Mouse (Mus musculus): ENCODE data around the gene Alad. TPM values are rescaled to one million over a fixed set of nuclear protein-coding genes. Genes with fewer than 3 reads are reported as not detected.

Gene Alad
- polyA plus RNA-seq, 1 experiment from 2014 or later, result 67.3 TPM

DNA sequence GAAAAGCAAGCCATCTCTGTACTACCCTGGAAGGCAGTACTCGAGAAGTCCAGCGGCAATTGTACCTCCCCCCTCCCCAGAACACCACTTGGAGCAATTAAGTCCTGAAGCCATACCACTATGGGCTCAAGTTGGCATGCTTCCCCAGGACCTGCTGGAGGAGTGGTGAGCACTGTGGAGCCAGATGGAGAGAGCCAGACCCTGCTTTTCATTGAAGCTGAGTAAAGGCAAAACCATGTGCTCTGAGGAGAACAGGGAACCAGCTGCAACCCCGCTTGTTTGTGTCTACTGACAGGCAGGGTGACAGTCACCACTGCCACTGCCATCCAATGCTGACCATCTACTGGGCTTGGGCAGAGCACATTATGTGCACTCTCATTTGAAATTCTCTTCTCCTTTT lies 22.1 kb upstream of the Alad start:
- Histone ChIP-seq H3K4me2 (replicated peaks) (no peak overlapping the region), H3K4me1 (no peaks in the 10 kb centered on the region), H3K27me3 (no peaks in the 10 kb centered on the region), H3K9ac (replicated peaks) (no peak overlapping the region), H3K27ac (replicated peaks) (no peak overlapping the region), H3K4me3 (no peak overlapping the region), H3K36me3 (no peaks in the 10 kb centered on the region), H3K9me3 (no peaks in the 10 kb centered on the region)
- ATAC-seq (ENCODE audit: low FRiP score, low read depth), result no peak
- 84% methylated on average over 3 of the region's 3 CpGs for WGBS

DNA sequence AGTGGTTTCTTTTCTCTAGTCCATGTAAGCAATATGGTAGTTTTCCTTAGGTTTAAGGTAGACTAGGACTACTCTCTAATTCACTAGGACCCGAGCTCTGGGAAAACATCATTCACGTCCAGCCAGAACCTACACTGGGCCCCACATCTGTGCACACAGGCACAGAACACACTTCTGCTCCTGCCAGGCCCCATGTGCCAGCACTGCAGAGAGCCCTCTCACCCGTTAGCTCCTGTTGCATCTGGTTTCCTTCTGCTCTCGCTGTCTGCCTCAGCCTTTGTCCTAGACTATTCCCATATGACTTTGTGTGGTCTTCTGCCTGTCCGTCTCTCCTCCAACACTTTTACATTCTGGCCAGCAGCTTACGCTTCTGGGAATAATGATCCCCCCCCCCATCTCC lies 14.0 kb upstream of the Alad start:
- 84% methylated on average over 6 of the region's 6 CpGs for WGBS
- Histone ChIP-seq H3K27ac (replicated peaks) (no peak overlapping the region), H3K9ac (replicated peaks) (no peak overlapping the region), H3K4me3 (no peak overlapping the region), H3K4me2 (replicated peaks) (no peak overlapping the region), H3K27me3 (no peaks in the 10 kb centered on the region), H3K36me3 (no peaks in the 10 kb centered on the region), H3K9me3 (no peaks in the 10 kb centered on the region), H3K4me1 (no peaks in the 10 kb centered on the region)
- no peak for ATAC-seq (ENCODE audit: low FRiP score, low read depth)

DNA sequence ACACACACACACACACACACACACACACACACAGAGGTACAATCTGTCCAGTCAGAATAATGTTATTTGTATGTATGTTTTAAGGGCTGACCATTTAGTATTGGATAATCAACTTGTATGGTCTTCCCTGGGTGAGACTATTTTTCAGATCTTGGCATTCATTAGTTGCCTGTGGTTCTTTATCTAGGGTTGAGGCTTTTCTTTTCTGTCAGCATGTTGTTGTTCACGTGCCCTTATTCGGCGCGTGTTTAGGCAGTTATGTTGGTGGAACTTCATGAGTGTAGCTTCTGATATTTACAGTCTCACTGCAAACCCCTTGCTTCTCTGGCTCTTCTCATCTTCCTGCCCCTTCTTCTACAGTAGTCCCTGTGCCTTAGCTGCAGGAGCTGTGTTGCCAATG lies 7.9 kb upstream of the Alad start:
- no peaks in the 10 kb centered on the region for H3K27me3 ChIP-seq
- no peaks in the 10 kb centered on the region for H3K9me3 ChIP-seq
- H3K27ac ChIP-seq (replicated peaks), result no peak overlapping the region
- WGBS, result 87% methylated on average over 4 of the region's 4 CpGs
- no peak overlapping the region for H3K9ac ChIP-seq (replicated peaks)
- no peak overlapping the region for H3K4me3 ChIP-seq
- H3K4me2 ChIP-seq (replicated peaks), result no peak overlapping the region
- no peak for ATAC-seq (ENCODE audit: low FRiP score, low read depth)
- peaks cover 9% of the 10 kb centered on the region for H3K4me1 ChIP-seq
- peaks cover 10% of the 10 kb centered on the region; the same call in 1 of the 2 replicates for H3K36me3 ChIP-seq

DNA sequence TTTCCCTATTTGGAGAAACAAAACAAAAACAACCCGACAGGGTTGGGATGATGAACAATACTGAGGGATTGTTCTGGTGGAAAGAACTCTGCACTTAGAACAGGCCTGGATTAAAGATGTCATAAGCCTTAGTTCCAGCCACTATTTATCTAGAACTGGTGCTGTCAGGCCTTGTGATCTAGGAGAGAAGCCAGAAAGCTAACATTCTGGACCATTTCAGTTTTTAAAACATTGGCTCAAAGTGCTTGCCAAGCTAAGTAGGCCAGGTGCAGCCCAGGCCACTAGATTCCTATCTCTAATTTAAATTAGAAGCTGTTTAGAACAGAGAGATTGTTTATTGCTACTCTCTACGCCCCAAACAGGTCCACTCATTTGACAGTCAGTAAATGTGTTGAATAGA lies 6.5 kb upstream of the Alad start:
- no peak overlapping the region for H3K4me3 ChIP-seq
- no peak overlapping the region for H3K9ac ChIP-seq (replicated peaks)
- no peaks in the 10 kb centered on the region for H3K27me3 ChIP-seq
- WGBS, result 62% methylated on average over 2 of the region's 2 CpGs
- peaks cover 15% of the 10 kb centered on the region; the same call in 1 of the 2 replicates for H3K36me3 ChIP-seq
- ATAC-seq (ENCODE audit: low FRiP score, low read depth), result no peak
- no peak overlapping the region for H3K27ac ChIP-seq (replicated peaks)
- no peaks in the 10 kb centered on the region for H3K9me3 ChIP-seq
- H3K4me2 ChIP-seq (replicated peaks), result no peak overlapping the region
- peaks cover 9% of the 10 kb centered on the region for H3K4me1 ChIP-seq

DNA sequence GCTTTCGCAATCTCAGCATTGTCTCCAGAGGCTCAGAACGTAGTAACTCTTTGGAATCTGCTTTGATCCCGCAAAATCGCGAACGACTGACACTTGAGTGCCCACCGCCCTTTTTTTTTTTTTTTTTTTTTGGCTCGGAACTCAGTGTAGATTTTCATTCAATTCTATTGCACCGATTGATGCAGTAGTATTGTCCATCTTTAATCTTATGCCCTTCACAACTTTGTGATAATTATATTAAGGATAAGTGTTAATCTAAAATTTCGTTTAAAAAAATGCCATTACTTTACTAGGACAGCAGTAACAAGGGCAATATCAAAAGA lies 5.7 kb upstream of the Alad start:
- peak overlapping the region; percentile 83; the same call in 1 of the 2 replicates for H3K9ac ChIP-seq (replicated peaks)
- peak overlapping the region; percentile 93 for H3K4me2 ChIP-seq (replicated peaks)
- WGBS, result 2% methylated on average over 9 of the region's 10 CpGs
- H3K36me3 ChIP-seq, result peaks cover 15% of the 10 kb centered on the region; the same call in 1 of the 2 replicates
- peak overlapping the region; percentile 72 for H3K4me3 ChIP-seq
- peaks cover 11% of the 10 kb centered on the region for H3K4me1 ChIP-seq
- ATAC-seq (ENCODE audit: low FRiP score, low read depth), result no peak
- no peaks in the 10 kb centered on the region for H3K9me3 ChIP-seq
- H3K27ac ChIP-seq (replicated peaks), result no peak overlapping the region
- H3K27me3 ChIP-seq, result no peaks in the 10 kb centered on the region

DNA sequence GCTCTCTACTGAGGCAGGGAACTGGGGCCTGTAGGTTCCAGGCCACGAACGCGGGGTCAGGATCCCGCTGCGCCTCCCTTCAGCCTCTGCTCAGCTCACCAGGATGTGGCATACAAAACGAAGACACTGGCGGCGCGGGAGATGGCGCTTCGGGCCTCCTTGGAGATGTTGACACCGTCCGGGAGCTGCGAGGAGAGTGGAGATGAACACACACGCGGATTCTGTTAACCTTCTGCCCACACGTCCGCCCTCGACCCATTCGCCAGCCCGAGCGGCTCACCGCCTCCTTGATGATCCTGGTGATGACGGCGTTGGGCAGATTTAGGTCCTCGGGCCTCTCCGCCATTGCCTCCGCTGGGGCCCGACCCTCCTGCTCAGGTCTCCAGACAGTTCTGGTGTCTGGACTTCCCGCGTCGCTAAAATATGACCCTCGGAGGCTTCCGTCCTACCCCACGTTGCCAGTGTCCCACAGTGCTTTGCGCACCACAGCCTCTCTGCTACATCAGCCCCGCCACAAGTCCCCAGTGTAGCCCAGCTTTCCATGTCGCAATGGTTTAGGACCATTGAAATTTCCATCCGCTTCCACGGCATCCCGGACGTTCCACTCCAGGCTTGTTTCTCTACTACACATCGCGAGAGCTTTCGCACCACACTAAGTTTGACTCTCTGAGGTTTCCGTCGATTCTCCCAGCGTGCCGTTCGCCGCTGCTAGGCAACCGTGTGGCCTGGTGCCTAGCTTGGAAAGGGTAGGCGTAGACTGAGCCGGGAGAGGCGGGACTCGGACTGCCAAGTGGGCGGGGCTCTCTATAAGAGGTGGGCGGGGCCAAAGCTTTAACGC lies 5.2 kb upstream of the Alad start, which contains the start of the genes Pole3 and 4933430I17Rik:
Gene Pole3 (minus strand): TSS at position 418 of the 838 bp plus-strand sequence.
Gene 4933430I17Rik (plus strand): TSS at position 719 of the 838 bp plus-strand sequence.
- WGBS, result under 1% methylated on average over 59 of the region's 59 CpGs
- ATAC-seq (ENCODE audit: low FRiP score, low read depth), result peak; percentile 99
- Histone ChIP-seq H3K4me3 (peak within 1 kb of the TSS; percentile 72), H3K27ac (replicated peaks) (peak within 1 kb of the TSS; percentile 93), H3K36me3 (peaks cover 15% of the 10 kb centered on the region; the same call in 1 of the 2 replicates), H3K4me2 (replicated peaks) (peak within 1 kb of the TSS; percentile 93), H3K27me3 (no peaks in the 10 kb centered on the region), H3K9ac (replicated peaks) (peak within 1 kb of the TSS; percentile 83), H3K9me3 (no peaks in the 10 kb centered on the region), H3K4me1 (peaks cover 12% of the 10 kb centered on the region)

DNA sequence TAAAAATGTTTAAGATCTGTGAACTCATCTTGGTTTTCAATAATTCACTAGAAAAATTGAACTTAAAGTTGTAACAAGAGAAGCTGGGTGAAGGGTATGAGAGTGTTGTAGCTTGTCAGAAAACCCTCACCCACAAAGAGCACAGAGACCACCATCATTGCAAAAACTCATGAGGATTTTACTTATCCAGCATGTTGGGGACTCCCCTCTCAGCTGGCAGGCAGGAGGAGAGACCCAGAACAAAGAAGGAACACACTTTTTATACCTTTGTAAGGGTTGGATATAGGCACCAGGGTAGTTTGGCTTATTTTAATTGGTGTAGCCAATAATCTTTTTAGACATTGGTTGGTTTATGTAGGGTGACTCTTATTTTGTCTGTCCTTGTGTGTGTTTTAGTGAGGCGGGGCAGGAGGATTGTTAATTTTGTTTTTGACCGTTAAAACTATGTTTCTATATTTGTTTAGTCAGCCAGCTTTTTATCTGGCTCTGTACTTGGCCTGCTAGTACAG lies 1.2 kb upstream of the Alad start:
- H3K9me3 ChIP-seq, result no peaks in the 10 kb centered on the region
- no peak overlapping the region for H3K27ac ChIP-seq (replicated peaks)
- H3K9ac ChIP-seq (replicated peaks), result no peak overlapping the region
- 92% methylated on average over 2 of the region's 2 CpGs for WGBS
- no peaks in the 10 kb centered on the region for H3K27me3 ChIP-seq
- H3K4me3 ChIP-seq, result no peak overlapping the region
- no peak overlapping the region for H3K4me2 ChIP-seq (replicated peaks)
- peaks cover 15% of the 10 kb centered on the region; the same call in 1 of the 2 replicates for H3K36me3 ChIP-seq
- peaks cover 26% of the 10 kb centered on the region for H3K4me1 ChIP-seq
- no peak for ATAC-seq (ENCODE audit: low FRiP score, low read depth)

DNA sequence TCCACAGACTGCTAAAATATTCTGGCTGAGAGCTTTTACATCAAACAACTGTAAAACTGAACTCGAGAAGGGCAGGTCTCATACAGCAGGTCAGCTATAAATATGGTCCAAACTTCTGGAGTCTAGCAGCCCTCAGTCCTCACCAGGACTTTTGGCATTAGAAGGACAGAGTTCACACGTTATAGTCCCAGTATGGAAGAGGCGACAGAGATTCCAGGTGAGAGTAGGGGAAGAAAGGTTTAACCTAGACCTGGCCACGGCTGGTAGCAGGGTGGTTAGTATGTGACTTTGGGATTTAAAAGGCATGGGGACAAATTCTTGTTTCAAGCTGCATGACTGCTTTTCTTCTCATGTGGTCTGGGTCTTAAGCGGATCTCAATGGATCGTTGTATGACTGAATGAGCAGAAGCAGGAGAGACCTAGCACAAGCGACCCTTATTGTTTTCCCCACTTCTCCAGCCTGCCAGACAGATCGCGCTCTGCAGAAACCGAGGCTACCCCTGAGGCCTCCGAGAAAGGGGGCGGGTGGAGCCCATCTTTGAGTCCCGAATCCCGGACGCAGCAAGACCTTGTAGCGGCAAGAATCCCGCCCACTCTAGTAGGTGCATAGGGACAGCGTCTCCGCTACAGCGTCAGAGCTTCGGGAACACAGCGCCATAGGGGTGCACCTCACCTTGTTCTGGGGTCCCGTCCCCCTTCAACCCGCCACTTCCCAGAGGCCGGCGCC lies 433 bp downstream of the Alad start:
- no peaks in the 10 kb centered on the region for H3K9me3 ChIP-seq
- H3K27ac ChIP-seq (replicated peaks), result peak overlapping the region; percentile 80
- no peaks in the 10 kb centered on the region for H3K27me3 ChIP-seq
- peak overlapping the region; percentile 78 for H3K4me2 ChIP-seq (replicated peaks)
- peak overlapping the region; percentile 77 for H3K9ac ChIP-seq (replicated peaks)
- peaks cover 15% of the 10 kb centered on the region; the same call in 1 of the 2 replicates for H3K36me3 ChIP-seq
- peak overlapping the region; percentile 71 for H3K4me3 ChIP-seq
- WGBS, result 1% methylated on average over 26 of the region's 26 CpGs
- ATAC-seq (ENCODE audit: low FRiP score, low read depth), result no peak; the same call in none of the 2 replicates
- peaks cover 26% of the 10 kb centered on the region for H3K4me1 ChIP-seq

DNA sequence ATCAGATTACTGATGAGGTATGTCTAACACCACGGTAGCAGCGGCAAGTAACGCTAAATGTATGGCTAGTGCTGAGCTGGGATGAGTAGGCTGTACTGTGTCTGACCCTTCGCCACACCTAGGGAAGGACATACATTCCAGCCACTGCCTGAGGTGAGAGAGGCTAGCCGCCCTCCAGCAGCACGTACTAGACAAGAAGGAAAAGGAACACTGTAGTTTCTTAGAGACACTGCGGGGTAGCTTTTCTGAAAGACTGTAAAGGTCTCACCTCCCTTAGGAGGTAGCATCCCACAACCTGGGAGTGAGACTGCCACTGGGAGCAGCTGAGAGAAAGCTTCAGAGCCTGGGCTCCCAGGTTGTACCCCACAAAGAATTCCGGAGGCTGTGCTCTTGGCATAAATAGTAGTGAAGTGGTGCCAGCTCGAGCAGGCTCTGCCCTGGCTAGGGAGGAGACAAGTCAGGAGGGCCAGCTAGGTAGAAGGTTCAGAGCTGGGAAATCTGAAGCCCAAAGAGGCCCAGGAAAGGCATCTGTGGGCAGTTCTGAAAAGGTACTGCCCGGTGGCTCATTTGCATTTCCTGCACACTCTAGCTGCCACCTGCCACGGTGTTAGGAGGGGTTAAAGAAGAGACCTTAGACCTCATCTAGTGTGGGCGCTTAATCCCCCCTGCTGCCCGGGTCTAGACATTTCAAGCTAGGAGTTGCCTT lies 1.1 kb downstream of the Alad start:
- Histone ChIP-seq H3K36me3 (peaks cover 15% of the 10 kb centered on the region), H3K4me3 (peak overlapping the region; percentile 71), H3K27me3 (no peaks in the 10 kb centered on the region), H3K4me2 (replicated peaks) (peak overlapping the region; percentile 78), H3K4me1 (peaks cover 19% of the 10 kb centered on the region), H3K9ac (replicated peaks) (peak overlapping the region; percentile 77), H3K27ac (replicated peaks) (no peak overlapping the region; the same call in 1 of the 2 replicates), H3K9me3 (no peaks in the 10 kb centered on the region)
- 0 out of 2 replicates have a peak, but pooled peaks have one; percentile 12 for ATAC-seq (ENCODE audit: low FRiP score, low read depth)
- WGBS, result 58% methylated on average over 13 of the region's 13 CpGs

DNA sequence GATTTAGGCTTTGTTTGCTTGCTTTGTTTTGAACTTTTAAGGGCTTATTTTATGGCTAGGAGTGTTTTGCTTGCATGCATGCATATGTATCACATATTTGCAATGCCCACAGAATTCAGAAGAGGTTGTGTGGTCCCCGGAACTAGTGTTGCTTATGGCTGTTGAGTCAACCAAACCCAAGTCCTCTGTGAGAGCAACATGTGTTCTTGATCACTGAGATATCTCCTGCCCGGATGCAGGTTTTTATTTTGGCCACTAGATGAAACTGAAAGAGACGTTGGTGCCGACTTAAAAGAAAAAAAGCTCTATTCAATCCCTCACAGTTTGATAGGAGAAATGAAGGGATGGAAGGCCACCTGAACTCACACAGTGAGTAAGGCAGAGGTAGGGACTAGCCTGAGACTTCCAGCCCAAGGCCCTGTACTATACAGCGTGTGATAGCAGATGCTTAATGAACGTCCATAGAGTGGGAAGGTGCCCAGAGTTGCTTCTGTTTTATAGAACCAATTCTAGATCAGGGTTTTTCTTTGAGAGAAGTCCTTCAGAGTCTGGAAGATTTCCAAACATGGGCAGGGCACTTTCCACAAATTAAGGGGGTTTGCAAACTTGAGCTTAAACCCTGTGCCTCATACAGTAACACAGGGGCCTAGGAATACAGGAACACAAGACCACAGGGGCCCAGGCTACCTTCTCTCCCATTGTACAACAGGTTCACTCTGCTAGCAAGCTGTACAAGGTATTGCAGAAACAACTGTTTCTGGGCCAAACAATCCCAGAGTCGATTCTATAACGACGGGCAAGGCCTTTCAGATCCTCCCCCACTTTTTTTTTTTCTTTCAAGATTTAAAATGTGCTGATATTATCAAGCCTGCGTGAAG lies 1.9 kb downstream of the Alad start:
- no peak overlapping the region for H3K27ac ChIP-seq (replicated peaks)
- H3K36me3 ChIP-seq, result peaks cover 18% of the 10 kb centered on the region
- peak overlapping the region; percentile 77; the same call in 1 of the 2 replicates for H3K9ac ChIP-seq (replicated peaks)
- no peak overlapping the region; the same call in 1 of the 2 replicates for H3K4me2 ChIP-seq (replicated peaks)
- H3K27me3 ChIP-seq, result no peaks in the 10 kb centered on the region
- no peak overlapping the region for H3K4me3 ChIP-seq
- peaks cover 19% of the 10 kb centered on the region for H3K4me1 ChIP-seq
- ATAC-seq (ENCODE audit: low FRiP score, low read depth), result no peak
- H3K9me3 ChIP-seq, result no peaks in the 10 kb centered on the region
- WGBS, result 85% methylated on average over 10 of the region's 10 CpGs

DNA sequence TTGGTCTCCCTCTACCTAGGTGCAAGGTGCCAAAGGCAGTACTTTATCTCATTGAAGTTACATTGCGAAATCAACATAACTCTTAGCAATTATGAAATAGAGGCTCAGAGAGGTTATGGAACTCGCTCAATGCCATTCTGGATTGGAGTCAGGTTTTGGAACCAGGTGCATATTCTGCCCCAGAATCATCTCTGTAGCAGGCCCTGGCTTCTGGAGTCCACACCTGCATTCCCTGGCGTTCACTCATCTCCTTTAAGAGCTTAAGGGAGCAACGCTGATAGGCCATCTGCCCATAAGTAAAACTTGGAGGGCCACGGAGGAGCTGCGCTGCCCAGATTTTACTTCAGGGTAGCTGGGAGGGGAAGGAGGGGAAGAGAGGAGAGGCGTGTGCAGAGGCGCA lies 2.7 kb downstream of the Alad start:
- 93% methylated on average over 8 of the region's 8 CpGs for WGBS
- Histone ChIP-seq H3K27ac (replicated peaks) (no peak overlapping the region), H3K4me2 (replicated peaks) (no peak overlapping the region), H3K4me3 (no peak overlapping the region), H3K36me3 (peaks cover 19% of the 10 kb centered on the region), H3K9ac (replicated peaks) (no peak overlapping the region), H3K27me3 (no peaks in the 10 kb centered on the region), H3K4me1 (peaks cover 19% of the 10 kb centered on the region), H3K9me3 (no peaks in the 10 kb centered on the region)
- ATAC-seq (ENCODE audit: low FRiP score, low read depth), result no peak

Data from midbrain, embryonic 12.5 days (tissue).